Mouse (Mus musculus): ENCODE measurements around the gene Tgm6.

Tgm6 gene

DNA sequence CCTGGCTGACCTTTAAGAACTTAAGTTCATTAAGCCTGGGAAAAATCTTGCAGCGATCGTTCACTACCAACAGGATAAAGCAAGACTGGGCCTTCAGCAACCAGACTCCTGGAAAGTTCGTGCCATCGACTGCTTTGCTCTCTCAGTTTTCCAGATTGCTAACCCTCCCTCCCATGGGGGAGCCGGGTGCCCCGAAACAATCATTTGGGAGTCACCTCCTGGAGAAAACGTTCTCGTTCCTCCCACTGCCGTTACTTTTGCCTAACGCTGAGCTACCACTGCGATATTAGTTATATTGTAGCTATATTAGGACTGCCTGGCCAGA, 66.1 kb downstream of the Tgm6 start:
- no peak for DNase-seq (ENCODE audit: low spot score)

DNA sequence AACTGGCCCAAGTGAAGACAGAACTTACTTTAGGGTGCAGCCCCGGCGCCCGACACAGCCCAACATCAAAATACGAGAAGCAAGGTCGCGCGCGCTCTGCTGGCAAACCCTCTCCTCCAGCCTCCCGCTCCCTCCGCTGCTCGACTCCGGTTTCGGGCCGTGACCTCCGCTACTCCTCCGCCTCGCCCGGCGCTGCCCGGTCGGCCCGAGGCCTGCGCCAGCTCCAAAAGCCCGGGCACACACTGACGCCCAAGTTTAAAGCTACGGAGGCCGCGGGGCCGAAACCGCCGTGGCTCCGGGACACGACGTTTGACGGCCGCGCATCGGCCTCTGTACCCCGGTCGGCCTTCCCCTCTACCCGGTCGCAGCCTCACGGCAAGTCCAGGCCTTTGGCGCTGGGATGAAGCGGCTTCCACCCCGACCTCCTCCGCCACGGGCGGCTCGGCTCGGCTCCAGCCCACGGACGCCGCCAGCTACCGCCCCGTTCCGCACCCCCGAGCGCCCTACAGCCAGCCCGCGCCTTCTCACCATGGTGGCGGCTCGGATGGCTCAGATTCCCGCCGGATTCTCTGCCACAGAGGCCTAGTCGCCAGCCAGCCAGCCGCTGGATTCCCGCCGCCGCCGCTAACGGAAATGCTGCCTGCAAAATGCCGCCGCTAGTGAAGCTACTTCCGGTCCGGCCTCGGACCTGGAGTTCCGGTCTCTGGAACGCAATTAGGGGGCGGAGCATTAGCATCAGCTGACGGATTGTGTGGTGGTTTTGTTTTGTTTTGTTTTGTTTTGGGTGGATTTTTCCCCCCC, 66.7 kb downstream of the Tgm6 start, which contains the start of gene Snrpb:
Gene Snrpb (minus strand): TSS at position 698 of the 801 bp plus-strand sequence.
- DNase-seq (ENCODE audit: low spot score): peak; percentile 82

DNA sequence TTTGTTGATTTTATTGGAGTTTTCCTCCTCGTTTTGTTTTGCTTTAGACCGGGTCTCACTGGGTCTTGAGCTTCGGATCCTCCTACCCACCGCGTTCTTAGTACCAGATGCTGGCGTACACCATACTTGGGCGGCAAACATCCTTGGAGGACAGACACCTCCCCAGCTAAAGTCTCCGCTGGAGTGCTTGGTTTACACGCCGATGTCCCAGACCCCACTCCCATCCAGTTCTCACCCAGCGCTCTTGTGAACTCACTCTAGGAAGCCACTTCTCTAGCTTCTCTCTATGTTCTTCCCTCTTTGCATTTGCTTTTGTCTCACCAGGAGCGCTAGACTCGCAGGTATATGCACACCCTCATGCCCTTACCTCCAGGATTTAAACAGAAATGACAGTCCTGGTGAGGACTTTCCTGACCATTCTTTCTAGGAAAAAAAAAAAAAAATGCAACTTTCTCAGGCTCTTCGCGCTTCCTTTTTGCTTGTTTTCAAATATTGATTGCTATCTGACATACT, 67.3 kb downstream of the Tgm6 start:
- DNase-seq (ENCODE audit: low spot score): no peak

DNA sequence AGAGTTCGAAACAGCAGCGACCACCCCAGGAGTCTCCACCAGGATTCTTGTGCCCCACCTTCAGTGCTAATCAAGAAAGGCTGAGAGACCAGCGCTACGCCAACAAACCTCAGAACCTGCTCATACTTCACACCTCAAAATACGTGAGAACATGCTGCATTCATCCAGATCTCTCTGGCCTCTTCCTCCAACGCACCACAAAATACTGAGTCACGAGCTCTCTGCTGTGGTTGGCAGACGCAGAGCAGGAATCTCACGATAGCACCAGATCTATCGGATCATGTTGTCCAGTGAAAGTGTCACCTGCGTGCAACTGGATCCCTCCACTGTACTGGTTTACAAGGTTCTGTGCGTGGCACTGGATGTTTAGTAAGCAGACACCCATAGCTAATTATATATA, 76.2 kb downstream of the Tgm6 start:
- DNase-seq (ENCODE audit: low spot score): no peak

DNA sequence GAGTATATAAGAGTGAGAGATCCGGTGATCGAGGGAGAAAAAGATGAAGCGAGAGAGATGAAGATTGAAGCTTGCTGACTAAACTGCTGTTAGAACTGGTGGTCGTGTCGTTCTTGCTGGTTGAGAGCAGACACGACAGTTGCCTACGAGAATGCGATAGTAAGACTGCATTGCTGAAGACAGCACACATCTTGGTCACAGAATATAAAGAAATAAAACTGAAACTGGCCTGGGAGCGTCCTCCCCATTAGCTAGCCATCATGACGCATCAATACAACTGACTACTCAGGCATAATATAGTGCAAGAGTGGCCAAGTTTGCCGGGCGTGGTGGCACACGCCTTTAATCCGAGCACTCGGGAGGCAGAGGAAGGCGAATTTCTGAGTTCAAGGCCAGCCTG, 82.7 kb downstream of the Tgm6 start, which contains the start of gene Tmc2:
Gene Tmc2 (plus strand): TSS at position 301 of the 400 bp plus-strand sequence.
- DNase-seq (ENCODE audit: low spot score): no peak

DNA sequence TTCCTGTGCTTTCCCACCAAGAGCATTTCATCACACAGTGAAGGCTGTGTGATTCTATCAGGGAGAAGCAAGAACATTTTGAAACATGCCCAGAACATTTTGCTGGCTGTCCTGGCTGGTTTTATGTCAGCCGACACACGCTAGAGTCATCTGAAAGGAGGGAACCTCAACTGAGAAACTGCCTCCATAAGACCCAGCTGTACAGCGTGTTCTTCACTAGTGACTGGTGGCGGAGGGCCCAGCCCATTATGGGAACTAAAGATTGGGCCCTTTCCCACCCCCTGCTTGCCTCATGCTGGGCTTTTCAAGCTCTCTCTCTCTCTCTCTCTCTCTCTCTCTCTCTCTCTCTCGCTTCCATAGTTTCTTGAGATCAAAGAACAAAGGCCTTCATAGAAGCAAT, 88.7 kb downstream of the Tgm6 start:
- DNase-seq (ENCODE audit: low spot score): no peak
